Comparison of ENCODE assay signal across 18 mouse cellular contexts in the genomic region with DNA sequence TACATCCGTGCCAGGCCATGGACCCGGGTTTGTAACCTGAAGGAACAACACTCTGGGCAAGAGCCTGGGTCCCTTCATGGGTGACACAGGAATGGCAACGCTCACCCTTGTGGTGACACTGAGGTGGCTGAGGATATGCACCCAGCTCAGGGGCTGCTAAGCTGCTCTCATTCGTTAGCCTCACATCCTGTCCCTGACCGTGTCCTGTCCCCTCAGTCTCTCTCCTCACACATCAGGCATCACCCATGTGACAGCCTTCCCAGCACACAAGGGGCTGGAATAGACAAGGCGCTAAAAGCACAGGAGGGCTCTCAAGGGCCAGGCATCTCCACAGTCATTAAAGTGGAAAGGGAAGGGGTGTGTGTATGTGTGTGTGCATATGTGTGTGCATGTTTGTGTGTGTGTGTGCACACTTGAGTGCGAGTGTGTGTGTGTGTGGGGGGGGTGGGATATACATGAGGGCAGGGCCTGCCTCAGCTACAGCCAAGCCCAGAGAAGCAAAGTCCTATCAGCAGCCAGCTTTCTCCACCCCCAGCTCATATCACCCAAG. TPM values are rescaled to one million over a fixed set of nuclear protein-coding genes. Genes with fewer than 3 reads are reported as not detected.
DNase-seq lines count a peak whose midpoint lies in the region; ATAC-seq and TF ChIP-seq lines count a peak whose summit lies in the region.
"Had no signal": no experiment of that assay in that cellular context is flagged by ENCODE, and none has a peak within 500 bp of the region (broad histone marks: within the 10 kb centered on the region; RNA-seq: fewer than 3 reads in every experiment).

No protein-coding gene starts in this region.

- ATAC-seq in forebrain, postnatal 0 days = no peak
- ATAC-seq in forebrain, embryonic 16.5 days = no peak
- peak; percentile 17; the same call in 1 of the 2 replicates for ATAC-seq in heart, embryonic 15.5 days (replicated peaks; ENCODE audit: insufficient number of reproducible peaks, insufficient read depth, low FRiP score, low read depth)
- no peak for ATAC-seq in midbrain, embryonic 11.5 days (ENCODE audit: low FRiP score)
- ATAC-seq in midbrain, postnatal 0 days (ENCODE audit: low FRiP score) = no peak
- ATAC-seq: forebrain, embryonic 14.5 days; hindbrain, postnatal 0 days had no signal

- TF ChIP-seq CTCF in forebrain, postnatal 0 days (IDR thresholded peaks at IDR 0.05; ENCODE audit: low read depth) = 0 out of 2 replicates have a peak, but pooled peaks have one; percentile 10
- TF ChIP-seq CTCF in midbrain, postnatal 0 days (IDR thresholded peaks at IDR 0.05) = no peak

- no peaks in the 10 kb centered on the region for H3K4me1 ChIP-seq in forebrain, postnatal 0 days (ENCODE audit: insufficient read depth)
- H3K4me1 ChIP-seq in forebrain, embryonic 16.5 days (replicated peaks; ENCODE audit: control insufficient read depth, insufficient read depth, low read length) = 0 out of 2 replicates have a peak, but pooled peaks cover 3% of the 10 kb centered on the region
- H3K4me1 ChIP-seq in heart, embryonic 15.5 days (replicated peaks) = peaks cover 26% of the 10 kb centered on the region
- no peaks in the 10 kb centered on the region for H3K4me1 ChIP-seq in midbrain, embryonic 11.5 days (ENCODE audit: control insufficient read depth, insufficient read depth, low read length)
- H3K4me1 ChIP-seq in midbrain, postnatal 0 days (ENCODE audit: insufficient read depth, low read length) = no peaks in the 10 kb centered on the region
- peaks cover 13% of the 10 kb centered on the region for H3K4me1 ChIP-seq in embryonic facial prominence, embryonic 10.5 days
- H3K4me1 ChIP-seq: stomach, embryonic 15.5 days had no signal

- H3K27me3 ChIP-seq in forebrain, postnatal 0 days (ENCODE audit: insufficient read depth, low read length) = no peaks in the 10 kb centered on the region
- no peaks in the 10 kb centered on the region for H3K27me3 ChIP-seq in forebrain, embryonic 16.5 days (replicated peaks; ENCODE audit: control insufficient read depth, insufficient read depth, low read length)
- no peaks in the 10 kb centered on the region for H3K27me3 ChIP-seq in heart, embryonic 15.5 days
- H3K27me3 ChIP-seq in midbrain, embryonic 11.5 days (ENCODE audit: control insufficient read depth, insufficient read depth, low read length) = no peaks in the 10 kb centered on the region
- H3K27me3 ChIP-seq in midbrain, postnatal 0 days (ENCODE audit: insufficient read depth, low read length) = no peaks in the 10 kb centered on the region
- H3K27me3 ChIP-seq in embryonic facial prominence, embryonic 10.5 days (replicated peaks; ENCODE audit: low read depth, poor library complexity, severe bottlenecking) = no peaks in the 10 kb centered on the region
- H3K27me3 ChIP-seq: stomach, embryonic 15.5 days had no signal

- DNase-seq in forebrain, postnatal 0 days = no peak
- no peak for DNase-seq in heart, postnatal 25 days (ENCODE audit: low spot score)
- peak; percentile 71 for DNase-seq in midbrain, embryonic 11.5 days (ENCODE audit: low spot score, missing footprints)
- DNase-seq in midbrain, postnatal 0 days (ENCODE audit: low spot score) = no peak
- DNase-seq in embryonic facial prominence, embryonic 10.5 days (ENCODE audit: low spot score) = no peak
- no peak for DNase-seq in embryo, embryonic 10 days (ENCODE audit: low spot score)
- DNase-seq: adrenal gland, adult 8-10 months; cerebellum, postnatal 10 days; kidney, adult 8-10 months; liver; lung, adult 2 months; right cerebral cortex, postnatal 14 days; thymus, adult 2 months had no signal

- H3K9me3 ChIP-seq in forebrain, postnatal 0 days (ENCODE audit: low read length) = no peaks in the 10 kb centered on the region
- no peaks in the 10 kb centered on the region for H3K9me3 ChIP-seq in forebrain, embryonic 16.5 days (ENCODE audit: control insufficient read depth, low read length)
- H3K9me3 ChIP-seq in heart, embryonic 15.5 days (replicated peaks) = no peaks in the 10 kb centered on the region
- no peaks in the 10 kb centered on the region for H3K9me3 ChIP-seq in midbrain, embryonic 11.5 days (ENCODE audit: control insufficient read depth, low read length)
- no peaks in the 10 kb centered on the region for H3K9me3 ChIP-seq in midbrain, postnatal 0 days (ENCODE audit: low read length)
- no peaks in the 10 kb centered on the region for H3K9me3 ChIP-seq in embryonic facial prominence, embryonic 10.5 days
- H3K9me3 ChIP-seq: stomach, embryonic 15.5 days had no signal

- H3K36me3 ChIP-seq in forebrain, postnatal 0 days (ENCODE audit: insufficient read depth) = no peaks in the 10 kb centered on the region
- H3K36me3 ChIP-seq in forebrain, embryonic 16.5 days (ENCODE audit: control insufficient read depth, insufficient read depth) = no peaks in the 10 kb centered on the region
- H3K36me3 ChIP-seq in heart, embryonic 15.5 days = no peaks in the 10 kb centered on the region
- H3K36me3 ChIP-seq in midbrain, embryonic 11.5 days (ENCODE audit: control insufficient read depth, insufficient read depth, low read length) = no peaks in the 10 kb centered on the region
- H3K36me3 ChIP-seq in midbrain, postnatal 0 days (ENCODE audit: insufficient read depth, low read length) = peaks cover 3% of the 10 kb centered on the region; the same call in 1 of the 2 replicates
- no peaks in the 10 kb centered on the region for H3K36me3 ChIP-seq in embryonic facial prominence, embryonic 10.5 days (replicated peaks)
- H3K36me3 ChIP-seq: stomach, embryonic 15.5 days had no signal

- H3K27ac ChIP-seq in forebrain, postnatal 0 days (ENCODE audit: low read depth, low read length) = no peak overlapping the region
- H3K27ac ChIP-seq in forebrain, embryonic 16.5 days (ENCODE audit: low read length) = no peak overlapping the region
- H3K27ac ChIP-seq in heart, embryonic 15.5 days = peak overlapping the region; percentile 25; the same call in 1 of the 2 replicates
- H3K27ac ChIP-seq in midbrain, embryonic 11.5 days (ENCODE audit: low read depth, low read length) = no peak overlapping the region
- no peak overlapping the region for H3K27ac ChIP-seq in midbrain, postnatal 0 days (ENCODE audit: low read depth, low read length)
- 0 out of 2 replicates have a peak overlapping the region, but pooled peaks have one; percentile 14 for H3K27ac ChIP-seq in embryonic facial prominence, embryonic 10.5 days (replicated peaks)
- H3K27ac ChIP-seq: hindbrain, postnatal 0 days; stomach, embryonic 15.5 days had no signal

- no peak overlapping the region for H3K4me2 ChIP-seq in forebrain, postnatal 0 days (ENCODE audit: low read depth)
- no peak overlapping the region for H3K4me2 ChIP-seq in forebrain, embryonic 16.5 days (ENCODE audit: low read length)
- no peak overlapping the region for H3K4me2 ChIP-seq in heart, embryonic 15.5 days
- no peak overlapping the region for H3K4me2 ChIP-seq in midbrain, embryonic 11.5 days
- no peak overlapping the region for H3K4me2 ChIP-seq in midbrain, postnatal 0 days (ENCODE audit: low read depth, low read length, poor library complexity, severe bottlenecking)
- H3K4me2 ChIP-seq: stomach, embryonic 15.5 days had no signal

- 69% methylated on average over 7 of the region's 7 CpGs for WGBS in forebrain, postnatal 0 days
- 76% methylated on average over 7 of the region's 7 CpGs for WGBS in forebrain, embryonic 16.5 days
- 44% methylated on average over 7 of the region's 7 CpGs for WGBS in heart, embryonic 15.5 days
- 77% methylated on average over 7 of the region's 7 CpGs for WGBS in midbrain, embryonic 11.5 days
- 73% methylated on average over 7 of the region's 7 CpGs for WGBS in midbrain, postnatal 0 days
- 75% methylated on average over 7 of the region's 7 CpGs for WGBS in embryonic facial prominence, embryonic 10.5 days

- H3K4me3 ChIP-seq in forebrain, postnatal 0 days (ENCODE audit: low read depth, low read length) = no peak overlapping the region
- no peak overlapping the region for H3K4me3 ChIP-seq in forebrain, embryonic 16.5 days (replicated peaks; ENCODE audit: low read length)
- H3K4me3 ChIP-seq in heart, embryonic 15.5 days = no peak overlapping the region
- no peak overlapping the region for H3K4me3 ChIP-seq in midbrain, embryonic 11.5 days (ENCODE audit: low read depth, low read length)
- no peak overlapping the region for H3K4me3 ChIP-seq in midbrain, postnatal 0 days (ENCODE audit: low read depth, low read length)
- H3K4me3 ChIP-seq in embryonic facial prominence, embryonic 10.5 days = no peak overlapping the region
- H3K4me3 ChIP-seq: stomach, embryonic 15.5 days had no signal

- intact Hi-C loops in heart, postnatal 25 days (cut with DNase I) = no loop called here

- H3K9ac ChIP-seq in forebrain, postnatal 0 days = no peak overlapping the region
- no peak overlapping the region for H3K9ac ChIP-seq in forebrain, embryonic 16.5 days (replicated peaks; ENCODE audit: low read depth, low read length)
- no peak overlapping the region for H3K9ac ChIP-seq in heart, embryonic 15.5 days
- H3K9ac ChIP-seq in midbrain, embryonic 11.5 days (ENCODE audit: low read length) = no peak overlapping the region
- H3K9ac ChIP-seq in midbrain, postnatal 0 days (replicated peaks; ENCODE audit: low read length, poor library complexity, severe bottlenecking) = no peak overlapping the region
- H3K9ac ChIP-seq: stomach, embryonic 15.5 days had no signal

RNA-seq across cellular contexts. Expression of a gene that starts 29.0 kb away (rescaled TPM):
- 17.4 and 24.3 TPM in 2 replicates for total RNA-seq in forebrain, postnatal 0 days (2014; rRNA removed)
- 8.6 and 14.0 TPM in 2 replicates for polyA plus RNA-seq in forebrain, postnatal 0 days (2015; fragmentation: Nextera tagmentation; extraction: Ambion mirVana)
- polyA plus RNA-seq in forebrain, embryonic 16.5 days (2015; fragmentation: Nextera tagmentation; extraction: Ambion mirVana) = 9.6 and 9.7 TPM in 2 replicates
- polyA plus RNA-seq in heart, embryonic 15.5 days (2015; fragmentation: Nextera tagmentation; extraction: Ambion mirVana) = 6.8 and 9.9 TPM in 2 replicates
- total RNA-seq in heart, postnatal 25 days (2021) = 10 to 100 TPM; 11.3 to 11.5 TPM
- 11.7 and 12.7 TPM in 2 replicates for polyA plus RNA-seq in midbrain, embryonic 11.5 days (2014; fragmentation: Nextera tagmentation; extraction: Ambion mirVana)
- total RNA-seq in midbrain, postnatal 0 days (2014; rRNA removed) = 34.5 and 42.9 TPM in 2 replicates
- polyA plus RNA-seq in midbrain, postnatal 0 days (2015; fragmentation: Nextera tagmentation; extraction: Ambion mirVana) = 17.1 and 18.2 TPM in 2 replicates
- 14.5 and 16.3 TPM in 2 replicates for polyA plus RNA-seq in embryonic facial prominence, embryonic 10.5 days (2016; fragmentation: Nextera tagmentation; extraction: Ambion mirVana)

Comparison
In these comparisons a context has a peak if more than half of its experiments do, and no peak if none do; other contexts are left out.
1. H3K27ac ChIP-seq: peak in heart, embryonic 15.5 days (single experiment) and embryonic facial prominence, embryonic 10.5 days (single experiment); none in forebrain, postnatal 0 days (single experiment), forebrain, embryonic 16.5 days (single experiment), midbrain, embryonic 11.5 days (single experiment) and midbrain, postnatal 0 days (single experiment).